Mouse (Mus musculus) forelimb bud, embryonic 11.5 days (tissue): Measurements from ENCODE around the gene Srgn.
"Not testable (repeated sequence)": the region's sequence is repeated elsewhere in the genome, so short reads cannot be mapped to it uniquely, and the experiment has no call there.

Source experiments
- DNase-seq: peaks from one replicate; pipeline ENCODE4 v3.0.0-alpha.2; 2012; ENCODE audit warnings: low read depth, low spot score

Gene Srgn

DNA sequence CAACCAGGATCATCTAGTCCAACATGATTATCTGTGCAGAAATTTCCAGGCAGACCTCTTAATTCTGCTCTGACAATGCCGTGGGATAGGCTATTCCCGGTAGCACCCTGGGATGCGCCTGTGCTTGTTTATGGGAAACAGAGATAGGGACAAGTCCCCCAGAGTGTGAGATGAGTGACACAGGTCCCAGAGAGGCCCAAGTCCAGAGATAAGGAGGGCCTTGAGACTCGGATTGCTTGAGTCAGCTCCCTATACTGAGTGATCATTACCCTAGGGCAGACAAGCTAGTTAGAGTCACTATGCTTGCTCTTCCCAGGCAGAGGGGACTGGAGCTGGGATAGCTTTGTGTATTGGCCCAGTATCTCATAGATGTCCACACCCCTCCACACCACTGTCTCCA is 5.5 kb downstream of the Srgn start:
- no peak for DNase-seq

DNA sequence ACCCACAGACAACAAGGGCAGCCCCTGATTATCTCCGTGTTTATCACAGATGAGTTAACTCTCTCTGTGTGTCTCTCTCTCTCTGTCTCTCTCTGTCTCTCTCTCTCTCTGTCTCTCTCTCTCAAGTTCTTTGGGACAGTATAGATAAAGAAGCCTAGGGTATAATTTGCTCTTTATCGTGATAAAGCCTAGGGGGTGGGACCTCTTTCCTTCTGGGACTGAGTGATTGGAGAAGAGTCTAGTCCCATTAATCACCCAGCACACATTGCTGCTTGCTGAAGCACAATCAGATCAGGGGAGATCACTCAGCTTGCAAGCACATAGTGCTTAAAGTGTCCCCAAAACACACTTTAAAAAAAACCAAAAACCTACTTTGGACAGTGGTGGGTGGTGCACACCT is 6.3 kb downstream of the Srgn start:
- no peak for DNase-seq

DNA sequence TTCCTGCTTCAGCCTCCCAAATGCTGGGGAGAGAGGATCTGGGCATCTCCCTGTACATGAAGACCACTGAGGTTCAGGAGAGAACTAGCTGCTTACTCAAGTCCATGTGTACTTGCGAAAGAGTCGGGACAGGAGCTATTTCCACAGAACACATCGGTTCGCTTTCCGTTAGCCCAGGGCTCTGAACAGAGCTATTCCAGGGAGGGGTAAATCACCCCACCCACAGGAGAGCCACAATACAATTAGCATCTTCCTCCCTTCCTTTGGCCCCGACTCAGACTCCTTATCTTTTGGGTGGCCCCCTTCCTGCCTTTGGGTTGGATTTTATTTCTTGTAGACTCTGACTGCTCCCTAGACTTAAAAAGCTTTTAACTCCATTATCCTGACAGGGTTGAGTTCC is 9.7 kb downstream of the Srgn start:
- no peak for DNase-seq

- no peak for DNase-seq
Observed at GRCm38 (mm10) chr10:62512855-62513254, 14.4 kb downstream of the Srgn start.

GRCm38 (mm10) chr10:62511528-62511927 is 15.7 kb downstream of the Srgn start:
- DNase-seq, result no peak

GRCm38 (mm10) chr10:62509032-62509656 is 18.1 kb downstream of the Srgn start:
- no peak for DNase-seq

- DNase-seq, result no peak
Observed at GRCm38 (mm10) chr10:62508459-62508858, 18.8 kb downstream of the Srgn start.

- no peak for DNase-seq
Observed at GRCm38 (mm10) chr10:62507591-62508308, 19.5 kb downstream of the Srgn start.

DNA sequence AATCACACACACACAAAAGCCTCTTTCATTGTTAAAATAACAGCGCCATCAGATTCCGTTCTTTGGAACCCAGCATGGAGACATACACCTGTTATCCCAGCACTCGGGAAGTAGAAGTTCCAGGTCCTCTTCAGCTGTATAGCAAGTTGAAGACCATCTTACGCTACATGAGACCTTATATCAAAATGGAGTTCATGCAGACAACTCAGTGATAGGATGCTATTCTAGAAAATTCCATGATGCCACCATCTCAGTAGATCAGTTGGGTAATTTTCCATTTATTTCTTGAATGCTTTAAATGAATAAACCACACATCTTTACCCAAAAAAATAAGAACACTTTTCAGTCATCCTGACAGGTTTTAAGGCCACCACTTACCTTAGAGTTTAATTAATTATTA is 20.2 kb downstream of the Srgn start:
- DNase-seq, result no peak

DNA sequence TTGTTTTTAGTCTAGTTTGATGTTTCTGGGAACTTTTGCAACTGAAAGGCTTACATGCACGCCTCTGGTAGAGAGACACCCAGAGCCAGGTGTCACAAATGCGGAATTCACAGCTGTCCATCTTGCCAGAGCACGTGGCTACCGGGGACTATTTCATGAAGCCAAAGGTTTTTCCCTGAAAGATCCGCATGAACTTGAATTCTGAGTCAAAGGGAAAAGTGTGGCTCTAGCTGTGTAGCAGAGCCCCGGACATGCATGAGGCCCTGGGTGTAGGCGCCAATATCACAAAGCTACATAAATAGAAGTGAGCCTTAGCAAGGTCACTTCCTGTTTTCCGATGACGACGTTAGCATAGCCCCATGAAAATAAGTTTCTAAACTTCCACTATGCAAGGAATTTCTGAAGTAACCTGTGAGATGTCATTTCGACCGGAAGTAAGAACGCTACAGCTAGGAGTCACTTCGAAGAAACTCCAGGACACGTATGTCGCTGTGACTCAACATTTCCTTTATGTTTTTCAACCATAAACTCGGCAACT is 21.2 kb downstream of the Srgn start:
- DNase-seq, result no peak

- DNase-seq, result no peak
Observed at GRCm38 (mm10) chr10:62505224-62505983, 21.8 kb downstream of the Srgn start.

GRCm38 (mm10) chr10:62503836-62504628 is 23.2 kb downstream of the Srgn start:
- DNase-seq, result no peak

DNA sequence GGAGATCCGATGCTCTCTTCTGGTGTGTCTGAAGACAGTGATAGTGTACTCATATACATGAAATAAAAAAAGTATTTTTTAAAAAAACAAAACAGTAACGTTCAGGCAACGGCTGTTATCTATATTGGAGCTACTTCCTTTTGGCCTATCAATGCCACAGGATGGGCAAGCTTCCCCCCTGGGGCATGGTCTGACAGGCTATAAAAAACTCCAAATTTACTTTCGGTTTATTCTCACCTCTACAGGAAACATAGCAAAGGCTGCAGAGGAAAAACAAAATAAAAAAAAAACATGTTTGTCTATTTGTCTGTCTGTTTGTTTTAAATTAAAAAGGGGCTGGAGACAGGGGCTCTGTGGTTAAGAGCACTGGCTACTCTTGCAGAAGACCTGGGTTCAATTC is 23.9 kb downstream of the Srgn start:
- no peak for DNase-seq

- DNase-seq, result no peak
Observed at GRCm38 (mm10) chr10:62501951-62502350, 25.3 kb downstream of the Srgn start.

GRCm38 (mm10) chr10:62500916-62501615 is 26.2 kb downstream of the Srgn start:
- DNase-seq, result no peak

DNA sequence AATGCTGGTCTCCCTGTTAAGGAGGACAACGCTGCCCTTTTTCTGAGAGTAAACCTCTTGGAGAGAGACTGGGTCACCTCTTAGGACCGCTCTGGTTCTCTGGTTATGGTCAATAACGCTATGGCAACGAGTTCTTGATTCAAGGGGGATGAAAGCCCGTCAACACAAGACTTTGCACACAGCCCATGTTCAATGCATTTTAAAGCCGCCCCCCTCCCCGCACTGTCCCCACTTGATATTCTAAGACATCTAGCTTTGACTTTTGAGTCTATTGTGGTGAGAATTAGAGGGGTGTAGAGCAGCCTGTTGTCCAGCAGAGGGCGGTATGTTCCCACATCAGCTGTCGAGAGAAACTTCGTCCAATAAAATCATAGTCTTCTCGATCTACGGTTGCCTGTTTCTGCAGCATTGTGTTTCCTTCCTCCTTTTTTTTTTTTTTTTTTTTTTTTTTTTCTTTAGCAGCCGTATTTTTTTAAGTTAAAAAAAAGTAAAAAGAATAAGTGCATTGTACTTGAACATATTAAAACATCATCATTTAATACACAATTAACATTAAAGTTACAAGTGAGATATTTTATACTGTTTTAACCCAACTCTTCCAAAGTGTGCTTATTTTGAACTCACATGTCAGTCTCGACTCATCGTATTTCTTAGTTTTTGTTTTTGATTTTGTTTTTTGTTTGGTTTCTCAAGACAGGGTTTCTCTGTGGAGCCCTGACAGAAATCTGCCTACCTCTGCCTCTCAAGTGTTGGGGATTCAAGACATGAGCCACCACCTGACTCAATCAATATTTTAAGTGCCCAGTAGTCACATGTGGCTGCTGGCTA is 26.9 kb downstream of the Srgn start:
- peak; percentile 85 for DNase-seq

GRCm38 (mm10) chr10:62491681-62492080 is 35.6 kb downstream of the Srgn start:
- DNase-seq, result not testable (repeated sequence)

DNA sequence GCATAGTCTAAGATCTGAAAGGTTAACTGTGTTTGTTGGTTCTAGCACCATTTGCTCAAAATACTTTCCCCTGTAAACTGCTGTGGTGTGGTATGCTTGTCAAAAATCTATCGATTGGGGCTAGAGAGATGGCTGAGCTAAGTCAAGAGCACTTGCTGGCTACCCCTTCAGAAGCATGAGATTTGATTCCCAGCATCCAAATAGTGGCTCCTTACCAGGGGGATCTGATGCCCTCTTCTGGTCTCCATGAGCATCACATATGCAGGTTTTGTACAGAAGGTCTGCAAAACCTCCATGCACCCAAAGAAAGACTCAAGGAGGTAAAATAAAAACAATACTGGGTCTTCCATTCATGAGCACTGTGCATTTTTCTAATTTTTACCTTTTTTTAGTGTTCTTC is 39.0 kb downstream of the Srgn start:
- DNase-seq, result peak; percentile 57

- peak; percentile 100 for DNase-seq
Observed at GRCm38 (mm10) chr10:62486618-62487415, 40.4 kb downstream of the Srgn start, which contains the start of gene Vps26a. Gene Vps26a, minus strand, starts transcription at chr10:62486805.
